Mouse (Mus musculus) left cerebral cortex, postnatal 14 days (tissue): ENCODE data around the gene Ppp1r3f. TPM values are rescaled to one million over a fixed set of nuclear protein-coding genes. Genes with fewer than 3 reads are reported as not detected.

Experiments
- DNase-seq, 2 experiments: peaks; one replicate each; pipeline ENCODE4 v3.0.0; 2021 to 2022; ENCODE audit warnings: low spot score in 2 of 2, mixed read lengths in 1 of 2
- intact Hi-C: fragments of 180-260 bp; cut with DNase I; formaldehyde crosslinking; loops from one replicate; pipeline ENCODE4 v1.15.1; 2025
- long read RNA-seq, 2 experiments: library from polyadenylated mRNA; stranded (forward); transcript quantifications; one replicate each; pipeline ENCODE4 v2.0.0; 2021
- total RNA-seq, 2 experiments: library from RNA; stranded (reverse); gene quantifications; 2 replicates each; pipeline ENCODE4 v1.2.3; 2021

The Ppp1r3f gene
- 10 to 100 TPM; 16.4 to 16.7 TPM for total RNA-seq
- long read RNA-seq, experiment 1, full-length matches to known transcripts = 16 of 16 reads
- long read RNA-seq, experiment 1, partial matches to known transcripts = 0 of 16 reads
- long read RNA-seq, experiment 1, other reads (novel, unspliced or antisense) = 0 of 16 reads
- long read RNA-seq, experiment 2, full-length matches to known transcripts = 46 of 47 reads
- long read RNA-seq, experiment 2, partial matches to known transcripts = 0 of 47 reads
- long read RNA-seq, experiment 2, other reads (novel, unspliced or antisense) = 1 of 47 reads

DNA sequence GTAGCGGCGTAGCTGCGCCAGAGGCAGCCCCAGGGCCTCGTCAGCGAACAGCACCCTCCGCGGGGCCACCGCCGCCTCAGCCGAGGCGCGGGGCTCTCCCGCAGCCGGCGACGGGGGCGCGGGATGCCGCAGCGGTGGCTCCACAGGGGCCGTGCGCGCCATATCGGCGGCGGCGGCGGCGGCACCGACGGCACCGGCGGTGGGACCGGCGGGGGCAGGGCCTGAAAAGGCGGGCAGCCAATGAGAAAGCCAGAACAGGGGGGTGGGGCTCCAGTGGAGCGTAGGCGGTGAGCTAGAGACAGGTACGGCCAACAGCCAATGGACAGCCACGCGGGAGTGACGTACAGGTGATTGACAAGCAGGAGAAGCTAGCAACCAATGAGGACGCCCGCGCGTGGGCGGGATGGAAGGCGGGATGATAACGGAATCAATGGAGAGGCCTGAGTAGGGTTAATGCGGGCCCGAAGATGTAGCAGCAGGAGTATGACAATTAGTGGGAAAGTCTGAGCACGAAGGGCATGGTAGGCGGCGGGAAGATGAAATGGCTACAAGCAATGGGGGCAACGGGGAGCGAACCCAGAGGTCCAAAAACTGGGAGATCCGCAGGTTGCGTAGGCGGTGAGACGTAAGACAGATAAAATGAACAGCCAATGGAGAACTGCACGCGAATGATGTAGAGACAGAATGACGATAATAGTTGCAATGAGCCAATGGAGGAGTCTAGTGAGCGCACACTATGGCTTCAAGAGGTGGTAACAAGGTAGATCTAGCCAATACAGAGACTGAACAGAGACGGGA is at the start of gene Ppp1r3f:
Gene Ppp1r3f (minus strand): TSS at position 197 of the 798 bp plus-strand sequence.
- intact Hi-C loops = loop anchor here (5.0 to 10.0 kb wide), 2 partner anchors 68 to 99 kb away; no protein-coding TSS in a partner anchor
- DNase-seq = peak; percentile 95 to 99

DNA sequence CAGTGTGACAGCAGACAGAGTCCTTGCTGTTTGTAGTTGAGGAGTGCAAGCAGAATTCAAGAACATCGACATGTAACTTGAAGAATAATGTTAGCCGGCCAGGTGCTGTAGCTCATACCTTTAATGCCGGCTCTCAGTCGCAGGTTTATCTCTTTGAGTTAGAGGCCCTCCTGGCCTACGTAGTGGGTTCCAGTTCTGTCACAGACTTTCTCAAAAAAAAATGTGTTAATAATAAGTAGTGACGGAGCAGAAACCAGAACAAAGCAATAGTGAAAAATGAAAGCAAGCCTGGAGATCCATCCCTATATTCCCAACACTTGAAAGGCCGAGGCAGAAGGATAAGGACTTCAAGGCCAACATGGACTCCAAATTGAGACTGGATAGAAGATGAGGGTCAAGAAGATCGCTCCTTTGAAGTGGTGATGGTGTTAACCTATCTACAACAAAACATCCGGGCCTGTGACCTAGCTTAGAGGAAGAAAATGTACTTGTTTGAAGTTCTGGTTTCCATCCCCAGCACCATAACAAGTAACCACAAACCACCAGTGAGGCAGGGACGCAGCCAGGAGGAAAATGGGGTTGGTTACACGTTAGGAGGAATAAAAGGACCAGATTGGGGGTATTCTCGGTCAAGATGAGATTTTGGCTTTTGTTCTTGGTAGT is 43.9 kb upstream of the Ppp1r3f start:
- intact Hi-C loops = no loop called here

DNA sequence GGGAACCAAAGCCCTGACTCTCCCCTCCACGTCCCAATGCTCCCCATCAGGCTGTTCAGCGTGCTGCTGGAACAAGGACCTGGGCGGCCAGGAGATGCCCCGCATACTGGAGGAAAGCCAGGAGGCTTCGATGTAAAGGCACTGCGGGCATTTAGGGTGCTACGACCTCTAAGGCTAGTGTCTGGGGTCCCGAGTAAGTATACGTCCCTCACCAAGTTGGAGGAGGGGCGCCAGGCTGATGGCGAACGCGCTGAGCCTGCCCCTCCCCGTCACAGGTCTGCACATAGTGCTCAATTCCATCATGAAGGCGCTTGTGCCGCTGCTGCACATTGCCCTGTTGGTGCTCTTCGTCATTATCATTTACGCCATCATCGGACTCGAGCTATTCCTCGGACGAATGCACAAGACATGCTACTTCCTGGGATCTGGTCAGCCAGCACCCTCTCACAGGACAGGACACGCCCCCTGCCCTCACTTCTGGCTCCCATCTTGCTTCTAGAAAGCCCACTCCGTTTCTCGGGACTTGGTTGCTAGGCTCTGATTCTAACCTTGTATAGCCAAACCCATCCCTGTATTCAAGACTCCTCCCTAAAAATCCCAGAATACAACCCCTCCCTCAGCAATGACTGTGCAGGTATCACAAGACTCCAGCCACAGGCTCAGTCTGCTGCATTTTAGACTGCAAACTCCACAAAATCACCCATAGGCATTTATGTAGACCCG is 36.6 kb upstream of the Ppp1r3f start:
- intact Hi-C loops = no loop called here
- DNase-seq = peak; percentile 7 to 28

More for the DNA sequence above, 43.9 kb upstream of the Ppp1r3f start:
- no peak for DNase-seq

DNA sequence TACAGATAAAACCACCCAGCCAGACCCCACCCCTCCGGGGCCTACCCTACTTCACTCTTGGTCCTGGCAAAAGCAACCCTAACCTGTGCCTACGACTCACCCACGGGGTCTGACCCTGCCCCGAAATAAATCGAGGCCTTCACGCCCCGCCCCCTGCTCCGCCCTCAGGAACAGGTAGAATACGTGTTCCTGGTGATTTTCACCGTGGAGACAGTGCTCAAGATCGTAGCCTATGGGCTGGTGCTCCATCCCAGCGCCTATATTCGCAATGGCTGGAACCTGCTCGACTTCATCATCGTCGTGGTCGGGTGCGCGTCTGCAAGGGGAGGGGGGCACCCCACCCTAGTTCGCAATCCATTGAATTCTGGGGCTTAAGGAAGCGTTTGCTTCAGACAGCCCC is 36.0 kb upstream of the Ppp1r3f start:
- intact Hi-C loops = no loop called here
- no peak for DNase-seq

DNA sequence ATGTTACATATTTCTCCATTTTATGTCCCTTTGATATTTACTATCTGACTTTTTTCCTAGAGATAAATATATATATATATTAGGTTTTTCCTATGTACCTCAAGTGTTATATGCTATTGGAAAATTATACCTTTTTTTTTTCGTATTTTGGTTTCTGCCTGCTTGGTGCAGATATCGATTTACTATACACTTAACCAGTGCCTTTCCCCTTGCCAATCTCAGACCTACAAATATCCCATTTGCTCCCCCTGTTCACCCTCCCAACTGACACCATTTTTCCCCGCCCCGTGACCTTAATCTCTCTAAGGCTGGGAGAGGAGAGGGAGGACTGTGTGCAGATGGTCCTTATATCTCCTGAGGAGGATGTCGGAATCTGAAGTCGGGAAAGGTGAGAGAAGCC is 32.7 kb upstream of the Ppp1r3f start, which contains the start of gene Cacna1f:
Gene Cacna1f (plus strand): TSS at position 301 of the 400 bp plus-strand sequence.
- intact Hi-C loops = no loop called here
- no peak for DNase-seq

DNA sequence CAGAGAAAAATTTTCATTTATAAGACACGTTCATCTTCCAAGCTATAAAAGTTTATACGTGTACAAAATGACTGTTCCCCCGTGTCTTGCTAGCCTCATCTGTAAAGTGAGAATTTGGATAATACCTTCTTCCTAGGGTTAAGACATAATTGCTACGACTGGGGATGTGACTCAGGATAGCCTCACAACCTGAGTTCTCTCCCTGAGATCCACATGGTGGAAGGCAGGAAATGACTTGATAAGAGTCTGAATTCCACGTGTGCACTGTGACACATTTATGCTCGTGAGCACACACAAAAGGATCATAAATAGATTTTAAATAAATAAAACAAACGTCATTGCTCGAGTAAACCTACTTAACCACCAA is 31.5 kb upstream of the Ppp1r3f start:
- intact Hi-C loops = no loop called here
- no peak for DNase-seq

DNA sequence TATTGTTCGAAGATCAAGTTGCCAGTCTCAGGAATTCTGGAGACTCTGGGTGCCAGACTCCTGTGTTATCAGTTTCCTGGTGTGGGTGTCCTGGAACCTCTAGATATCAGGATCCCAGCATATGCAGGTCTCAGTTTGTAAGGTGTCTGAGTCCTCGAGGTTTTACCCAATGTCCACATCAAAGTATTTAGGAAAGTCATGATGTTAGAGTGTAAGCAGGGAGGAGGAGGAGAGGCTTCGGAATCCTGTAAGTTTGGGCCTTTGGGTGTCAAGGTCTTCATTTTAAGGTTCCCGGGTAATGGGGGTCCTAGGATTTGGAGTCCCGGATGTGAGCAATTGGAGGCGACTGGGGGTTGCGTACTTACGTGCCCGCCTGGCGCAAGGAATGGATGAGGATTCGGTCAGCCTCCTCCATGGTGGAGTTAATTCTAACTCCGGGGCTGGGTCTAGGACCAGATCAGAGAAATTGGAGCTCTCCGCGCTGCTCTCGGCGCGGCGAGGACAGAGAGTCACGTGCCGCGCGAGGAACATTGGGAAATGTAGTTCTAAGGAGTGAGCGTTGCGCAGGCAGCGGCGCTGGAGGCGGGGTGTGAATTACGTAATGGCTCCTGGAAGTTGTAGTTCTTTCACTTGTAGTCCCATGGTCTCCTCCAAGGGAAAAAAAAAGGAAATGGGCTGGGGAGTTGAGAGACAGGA is 30.9 kb upstream of the Ppp1r3f start, which contains the start of gene Ccdc22:
Gene Ccdc22 (minus strand): TSS at position 639 of the 696 bp plus-strand sequence.
- peak; percentile 81 to 86 for DNase-seq
- intact Hi-C loops = no loop called here

DNA sequence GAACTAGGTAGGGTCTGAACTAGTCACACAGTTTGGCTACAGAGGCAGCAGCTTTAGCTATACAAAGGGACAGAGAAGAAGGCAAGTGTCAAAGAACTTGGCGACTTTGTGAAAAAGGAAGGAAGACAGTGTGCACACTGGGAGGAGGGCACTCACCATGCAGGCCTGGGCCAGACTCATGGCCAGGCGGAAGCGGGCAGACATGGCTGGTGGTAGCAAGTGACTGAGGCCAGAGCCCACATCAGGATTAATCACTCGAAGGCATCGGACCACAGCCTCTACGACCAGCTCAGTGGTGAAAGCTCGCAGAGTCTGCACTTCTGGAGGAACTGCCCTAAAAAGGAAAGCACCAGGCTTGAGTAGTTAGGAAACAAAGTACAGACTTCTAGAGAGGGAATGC is 29.9 kb upstream of the Ppp1r3f start:
- intact Hi-C loops = no loop called here
- DNase-seq = no peak

DNA sequence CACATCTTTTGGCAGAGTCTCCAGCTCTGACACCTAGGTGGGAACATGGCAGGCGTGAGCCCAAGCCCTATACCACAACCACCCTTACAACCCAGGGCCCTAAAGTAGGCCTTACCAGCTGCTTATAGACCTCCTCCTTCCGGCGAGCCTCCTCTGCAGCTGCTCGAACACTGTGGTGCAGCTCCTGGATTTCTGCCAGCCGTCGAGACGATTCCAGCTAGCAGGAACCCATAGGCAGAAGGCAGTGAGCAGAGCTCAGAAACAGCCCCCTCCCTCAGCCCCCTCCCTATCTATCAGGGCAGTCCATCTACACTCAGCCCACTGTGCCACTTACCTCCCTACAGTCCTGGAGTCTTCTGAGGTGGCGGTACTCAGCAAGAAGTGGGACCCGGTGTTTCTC is 21.3 kb upstream of the Ppp1r3f start:
- intact Hi-C loops = no loop called here
- peak; percentile 27 to 42 for DNase-seq

DNA sequence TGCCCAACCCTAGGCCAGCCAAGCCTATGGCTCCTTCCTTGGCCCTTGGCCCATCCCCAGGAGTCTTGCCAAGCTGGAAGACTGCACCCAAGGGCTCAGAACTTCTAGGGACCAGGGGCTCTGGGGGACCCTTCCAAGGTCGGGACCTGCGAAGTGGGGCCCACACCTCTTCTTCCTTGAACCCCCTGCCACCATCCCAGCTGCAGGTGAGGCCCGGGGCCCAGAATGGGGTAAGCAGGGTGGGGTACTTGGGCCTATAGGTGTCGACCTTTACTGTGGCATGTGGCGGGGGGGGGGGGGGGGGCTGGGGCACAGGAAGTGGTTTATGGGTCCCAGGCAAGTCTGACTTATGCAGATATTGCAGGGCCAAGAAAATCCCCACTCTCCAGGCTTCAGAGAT is 12.3 kb upstream of the Ppp1r3f start:
- DNase-seq = no peak
- intact Hi-C loops = no loop called here

DNA sequence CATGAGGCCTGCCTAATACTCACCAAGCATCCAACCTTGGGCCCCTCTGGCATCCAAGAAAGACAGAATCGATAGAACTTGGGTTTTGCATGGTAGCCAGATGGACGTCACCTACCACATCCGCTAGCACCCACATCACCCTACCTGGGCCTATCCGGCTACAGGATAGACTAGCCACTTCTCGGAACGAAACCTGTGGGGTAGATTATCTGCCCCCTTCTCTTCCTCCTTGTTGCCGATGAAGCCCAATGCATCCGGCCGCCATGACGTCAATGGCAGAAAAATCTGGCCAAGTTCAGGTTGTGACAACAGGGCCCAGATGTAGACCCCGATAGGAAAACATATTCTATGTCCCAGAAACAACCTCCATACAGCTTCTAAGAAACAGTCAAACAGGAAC is 9.8 kb upstream of the Ppp1r3f start:
- intact Hi-C loops = no loop called here
- no peak for DNase-seq

DNA sequence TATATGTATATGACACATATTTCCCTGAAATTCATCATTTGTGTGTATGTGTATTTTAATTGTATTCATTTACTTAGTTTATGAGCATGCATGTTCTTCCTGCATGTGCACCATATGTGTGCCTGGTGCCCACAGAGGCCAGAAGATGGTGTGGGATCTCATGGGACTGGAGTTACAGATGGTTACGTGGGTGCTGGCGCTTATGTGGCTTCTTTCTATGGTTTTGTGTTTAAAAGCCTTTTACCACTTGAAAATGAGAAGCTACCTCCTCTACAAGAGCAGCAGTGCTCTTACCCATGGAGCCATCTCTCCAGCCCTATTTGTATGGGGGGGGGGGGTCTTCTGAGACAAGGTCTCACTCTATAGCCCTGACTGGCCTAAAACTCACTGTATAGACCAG is 7.1 kb upstream of the Ppp1r3f start:
- DNase-seq = no peak
- intact Hi-C loops = no loop called here

DNA sequence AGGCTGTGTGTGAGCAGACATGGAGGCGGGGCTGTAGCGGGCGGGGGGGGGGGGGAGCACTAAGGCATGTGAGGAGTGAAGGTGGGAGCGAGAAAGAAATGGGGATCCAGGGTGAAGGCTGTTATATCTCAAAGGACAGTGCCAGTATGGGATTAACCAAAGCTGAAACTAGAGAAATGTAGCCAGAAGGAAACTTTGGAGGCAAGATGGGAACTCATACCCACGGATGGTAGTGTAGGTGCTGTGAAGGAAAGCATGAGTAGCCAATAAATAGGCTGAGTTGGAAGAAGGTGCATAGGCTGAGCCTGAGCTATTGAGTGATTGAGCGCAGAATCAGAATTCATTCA is 775 bp upstream of the Ppp1r3f start:
- intact Hi-C loops = loop anchor here (5.0 to 10.0 kb wide), 2 partner anchors 67 to 100 kb away; no protein-coding TSS in a partner anchor
- DNase-seq = no peak

DNA sequence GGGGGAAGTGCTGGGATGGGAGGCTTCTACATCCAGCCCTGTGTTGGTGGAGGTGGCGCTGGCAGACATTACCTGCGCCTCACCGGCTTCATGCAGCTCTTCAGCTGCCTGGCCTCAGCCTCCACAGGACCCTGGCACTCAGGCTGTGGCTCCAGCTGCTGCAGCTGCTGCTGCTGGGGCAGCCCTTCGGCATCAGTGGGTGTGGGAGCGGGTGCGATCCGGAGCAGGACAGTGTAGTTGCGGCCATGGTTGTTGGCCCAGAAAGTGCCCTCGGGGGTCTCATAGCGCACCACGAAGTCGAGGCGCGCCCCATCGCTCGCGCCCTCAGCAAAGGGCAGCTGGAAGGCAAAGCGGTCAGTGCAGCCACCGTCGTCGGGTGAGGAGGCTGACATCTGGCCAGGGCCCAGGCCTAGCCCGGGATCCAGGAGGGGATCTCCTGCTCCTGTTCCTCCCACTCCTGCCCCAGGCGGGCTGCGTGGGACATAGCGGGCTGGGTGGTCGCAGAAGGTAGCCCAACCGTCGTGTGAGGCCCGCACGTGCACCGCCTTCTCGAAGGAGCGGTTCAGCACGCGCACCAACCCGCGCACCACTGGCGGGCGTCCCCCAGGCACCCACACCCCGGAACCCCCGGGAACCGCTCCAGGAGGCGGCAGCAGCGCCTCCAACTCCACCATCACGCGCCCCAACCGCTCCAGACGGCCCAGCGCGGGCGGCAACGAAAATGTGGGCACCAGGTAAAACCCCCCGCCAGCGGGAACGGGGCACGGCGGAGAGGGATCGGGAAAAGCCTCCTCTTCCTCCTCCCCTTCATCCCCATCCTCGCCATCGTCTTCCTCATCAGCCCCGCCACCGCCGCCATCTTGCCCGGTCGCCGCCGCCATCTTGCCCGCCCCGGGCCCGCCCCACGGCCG is 652 bp downstream of the Ppp1r3f start, which contains the start of gene Foxp3:
Gene Foxp3 (plus strand): TSS at position 469 of the 911 bp plus-strand sequence.
- intact Hi-C loops = loop anchor here (5.0 to 10.0 kb wide), 2 partner anchors 69 to 99 kb away; no protein-coding TSS in a partner anchor
- DNase-seq = peak in 1 of 2 experiments; percentile 20

DNA sequence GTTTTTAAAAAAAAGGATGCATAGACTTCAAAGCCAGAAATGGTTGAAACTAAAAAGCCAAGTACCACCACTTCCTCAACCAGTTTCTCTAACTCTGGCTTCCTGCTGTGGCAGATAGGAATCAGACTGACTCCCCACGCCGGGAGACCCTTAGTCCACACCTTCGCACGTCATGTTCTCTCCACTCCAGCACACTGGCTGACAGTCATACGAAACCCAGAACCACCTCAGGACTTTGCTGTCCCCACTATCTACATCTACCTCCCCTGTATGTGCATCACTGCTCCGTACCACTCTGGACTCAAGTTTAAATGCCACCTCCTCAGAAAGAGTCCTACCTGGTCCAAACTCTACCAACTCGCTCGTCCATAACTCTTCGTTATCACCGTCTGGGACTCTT is 1.6 kb downstream of the Ppp1r3f start:
- intact Hi-C loops = loop anchor here (5.0 to 10.0 kb wide), 2 partner anchors 70 to 98 kb away; no protein-coding TSS in a partner anchor
- no peak for DNase-seq

DNA sequence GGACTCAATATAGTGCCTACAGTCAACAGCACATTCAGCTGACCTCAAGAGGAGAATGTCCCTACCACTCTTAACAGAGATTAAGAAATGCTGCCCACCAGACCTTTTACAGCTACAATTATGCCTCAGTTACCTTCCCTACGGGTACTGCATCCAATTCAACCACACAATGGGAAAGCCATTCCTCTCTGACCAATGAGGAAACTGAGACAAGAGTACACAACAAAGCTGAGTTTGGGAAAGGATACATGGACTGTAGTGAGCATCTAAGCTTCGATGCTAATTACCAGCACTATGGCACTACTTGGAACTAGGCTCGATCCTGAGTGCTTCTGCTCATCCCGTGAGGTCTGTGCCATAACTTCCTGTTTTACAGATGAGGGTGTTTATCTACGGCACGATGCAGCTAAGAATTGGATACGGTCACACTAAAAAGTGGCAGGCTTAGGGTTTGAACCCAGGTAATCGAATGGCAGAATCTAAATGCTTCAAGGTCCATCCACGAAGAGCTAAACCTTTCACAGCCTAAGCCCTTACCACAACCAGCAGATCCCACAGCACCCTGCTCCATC is 2.4 kb downstream of the Ppp1r3f start:
- intact Hi-C loops = loop anchor here (5.0 to 10.0 kb wide), 2 partner anchors 71 to 97 kb away; no protein-coding TSS in a partner anchor
- DNase-seq = no peak

DNA sequence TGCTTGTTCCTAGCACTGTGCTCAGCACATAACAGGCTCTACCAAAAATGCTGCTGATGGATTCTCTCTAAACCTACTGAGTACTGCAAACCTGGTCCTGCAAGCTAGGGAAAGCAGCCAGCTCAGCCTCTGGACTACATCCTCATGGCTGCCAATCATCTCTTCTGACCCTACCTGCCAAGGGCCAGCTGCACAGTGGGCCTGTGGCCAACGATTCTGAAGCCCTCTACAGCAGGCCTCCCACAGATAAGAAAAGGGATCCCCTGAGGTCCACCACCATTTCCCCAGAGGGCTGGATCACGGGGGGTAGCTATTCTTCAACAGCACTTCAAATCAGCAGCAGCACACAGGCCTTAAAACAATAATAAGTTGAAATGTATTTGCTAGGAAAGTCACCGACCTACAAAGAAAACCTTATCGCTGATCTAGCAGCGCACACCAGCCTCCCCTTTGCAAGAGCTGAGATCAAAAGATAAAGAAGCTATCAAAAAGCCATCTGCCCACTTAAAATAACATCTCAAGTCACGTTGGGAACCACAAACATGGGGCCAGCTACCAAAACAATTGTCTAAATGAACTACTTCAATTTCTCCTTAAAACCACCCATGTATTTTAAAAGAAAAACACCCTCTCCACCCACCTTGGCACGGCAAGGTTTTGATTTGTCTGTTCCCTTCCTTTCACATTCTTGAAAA is 3.5 kb downstream of the Ppp1r3f start:
- no peak for DNase-seq
- intact Hi-C loops = loop anchor here (5.0 to 10.0 kb wide), 2 partner anchors 72 to 96 kb away; no protein-coding TSS in a partner anchor
